Mouse (Mus musculus): Measurements from ENCODE around the gene Ssb. TPM values are rescaled to one million over a fixed set of nuclear protein-coding genes. Genes with fewer than 3 reads are reported as not detected.

The Ssb gene
- polyA plus RNA-seq, 2 experiments: 173 to 291 TPM

DNA sequence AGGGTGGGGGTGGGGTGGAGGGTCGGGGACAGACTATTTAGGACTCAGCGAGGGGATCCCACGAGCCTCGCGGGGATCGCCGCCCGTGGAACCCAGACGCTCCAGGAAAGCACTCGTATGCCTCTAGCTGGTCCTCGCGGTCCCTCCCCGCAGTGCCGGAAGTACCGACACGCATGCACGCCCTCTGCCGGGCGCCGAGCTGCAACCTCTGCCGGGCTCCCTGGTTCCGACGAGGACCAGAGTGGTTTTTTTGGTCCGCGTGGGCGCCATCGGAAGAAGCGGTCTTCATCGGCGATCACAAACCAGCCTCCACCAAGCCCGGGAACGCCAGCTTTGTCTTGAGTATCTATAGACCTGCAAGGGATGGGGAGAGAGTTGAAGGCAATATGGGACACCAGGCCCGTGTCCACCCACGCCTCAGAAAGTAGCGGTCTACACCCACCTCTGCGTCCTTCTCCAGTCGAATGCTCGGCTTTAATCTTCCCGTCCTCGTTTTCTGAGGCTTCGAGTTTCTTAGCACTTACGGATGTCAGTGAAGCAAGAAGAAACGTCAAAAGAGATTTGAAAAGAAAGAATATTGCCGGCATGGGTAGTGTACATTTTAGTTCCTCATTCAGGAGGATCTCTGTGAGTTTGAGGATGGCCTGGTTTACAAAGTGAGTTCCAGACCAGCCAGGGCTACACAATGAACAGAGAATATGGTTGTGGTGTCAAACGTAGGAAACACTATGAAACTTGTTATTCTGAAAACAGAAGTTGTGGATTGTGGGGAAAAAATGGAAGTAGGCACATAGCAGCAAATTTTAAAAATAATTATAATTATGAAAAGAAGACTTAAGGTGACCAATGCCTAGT lies 24.3 kb downstream of the Ssb start, which contains the start of gene Mettl5:
TSS of gene Mettl5 (minus strand) at position 165 of the 855 bp plus-strand sequence.
- WGBS: 1% methylated on average over 44 of the region's 45 CpGs
- peak; percentile 80 for DNase-seq (ENCODE audit: low spot score)

DNA sequence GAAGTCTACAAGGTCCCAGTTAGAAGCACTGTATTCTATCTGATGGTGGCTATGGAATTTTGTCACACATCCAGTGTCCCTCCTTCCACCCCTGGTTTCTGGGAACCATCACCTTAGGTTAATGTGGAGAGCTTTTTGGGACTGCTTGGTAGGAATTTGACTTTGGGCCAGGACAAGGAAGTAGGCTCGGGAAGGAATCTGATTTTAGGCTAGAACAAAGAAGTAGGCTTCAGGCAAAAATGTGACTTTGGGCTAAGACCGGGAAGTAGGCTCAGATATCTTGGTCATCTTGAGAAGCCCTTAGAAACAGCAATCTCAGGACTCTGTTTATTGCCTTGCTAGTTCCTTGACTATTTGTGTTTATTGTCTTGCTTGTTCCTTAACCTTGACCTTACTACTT lies 27.6 kb downstream of the Ssb start:
- H3K27ac ChIP-seq (replicated peaks; ENCODE audit: low read depth, low read length): no peak overlapping the region
- no peak overlapping the region for H3K9ac ChIP-seq (ENCODE audit: low read depth, low read length, severe bottlenecking)
- H3K36me3 ChIP-seq (ENCODE audit: control insufficient read depth, insufficient read depth, low read length): no peaks in the 10 kb centered on the region
- no peaks in the 10 kb centered on the region for H3K27me3 ChIP-seq (ENCODE audit: control insufficient read depth, insufficient read depth, low read length)
- no peaks in the 10 kb centered on the region for H3K9me3 ChIP-seq (ENCODE audit: control insufficient read depth, low read length)
- H3K4me1 ChIP-seq (ENCODE audit: control insufficient read depth, insufficient read depth, low read length): peaks cover 4% of the 10 kb centered on the region
- ATAC-seq (ENCODE audit: low FRiP score, low read depth): no peak
- H3K4me2 ChIP-seq (replicated peaks; ENCODE audit: low read depth, low read length, severe bottlenecking): no peak overlapping the region
- no peak for TF ChIP-seq POLR2A (IDR thresholded peaks at IDR 0.05; ENCODE audit: borderline replicate concordance, extremely low read depth, insufficient read depth, insufficient read length)
- DNase-seq (ENCODE audit: low spot score): no peak
- WGBS: 65% methylated on average over 2 of the region's 2 CpGs
- H3K4me3 ChIP-seq (replicated peaks; ENCODE audit: low read length): no peak overlapping the region

More for the DNA sequence above, 24.3 kb downstream of the Ssb start, which contains the start of gene Mettl5:
- TF ChIP-seq POLR2A (IDR thresholded peaks at IDR 0.05; ENCODE audit: borderline replicate concordance, extremely low read depth, insufficient read depth, insufficient read length): peak; percentile 69; the same call in 1 of the 2 replicates
- Histone ChIP-seq H3K9ac (ENCODE audit: low read depth, low read length, severe bottlenecking) (peak within 1 kb of the TSS; percentile 73), H3K9me3 (ENCODE audit: control insufficient read depth, low read length) (no peaks in the 10 kb centered on the region), H3K4me1 (ENCODE audit: control insufficient read depth, insufficient read depth, low read length) (peaks cover 4% of the 10 kb centered on the region), H3K36me3 (ENCODE audit: control insufficient read depth, insufficient read depth, low read length) (no peaks in the 10 kb centered on the region), H3K27ac (replicated peaks; ENCODE audit: low read depth, low read length) (peak within 1 kb of the TSS; percentile 56), H3K4me3 (replicated peaks; ENCODE audit: low read length) (peak within 1 kb of the TSS; percentile 49), H3K27me3 (ENCODE audit: control insufficient read depth, insufficient read depth, low read length) (no peaks in the 10 kb centered on the region), H3K4me2 (replicated peaks; ENCODE audit: low read depth, low read length, severe bottlenecking) (peak within 1 kb of the TSS; percentile 70)
- peak; percentile 97 for ATAC-seq (ENCODE audit: low FRiP score, low read depth)

DNA sequence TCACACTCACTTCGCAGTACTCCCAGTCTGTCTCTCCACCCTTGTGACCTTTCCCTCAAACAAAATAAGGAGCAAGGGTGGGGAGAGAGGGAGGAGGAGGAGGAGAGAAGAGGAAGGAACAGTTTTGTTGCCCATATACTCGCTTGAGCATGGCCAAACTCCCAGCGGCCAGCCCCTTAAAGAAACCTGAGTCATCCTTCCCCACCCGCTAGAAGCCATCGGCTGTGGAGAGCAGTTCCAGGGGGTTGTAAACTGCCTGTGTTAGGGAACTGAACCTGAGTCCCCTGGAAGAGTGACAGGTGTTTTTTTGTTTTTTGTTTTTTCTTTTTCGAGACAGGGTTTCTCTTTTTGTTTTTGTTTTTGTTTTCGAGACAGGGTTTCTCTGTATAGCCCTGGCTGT lies 29.5 kb downstream of the Ssb start:
- ATAC-seq (ENCODE audit: low FRiP score, low read depth) (no peak), DNase-seq (ENCODE audit: low spot score) (no peak)
- no peak for TF ChIP-seq POLR2A (IDR thresholded peaks at IDR 0.05; ENCODE audit: borderline replicate concordance, extremely low read depth, insufficient read depth, insufficient read length)
- no peak overlapping the region for H3K9ac ChIP-seq (ENCODE audit: low read depth, low read length, severe bottlenecking)
- no peak overlapping the region for H3K4me3 ChIP-seq (replicated peaks; ENCODE audit: low read length)
- H3K36me3 ChIP-seq (ENCODE audit: control insufficient read depth, insufficient read depth, low read length): no peaks in the 10 kb centered on the region
- no peaks in the 10 kb centered on the region for H3K4me1 ChIP-seq (ENCODE audit: control insufficient read depth, insufficient read depth, low read length)
- no peaks in the 10 kb centered on the region for H3K27me3 ChIP-seq (ENCODE audit: control insufficient read depth, insufficient read depth, low read length)
- no peak overlapping the region for H3K4me2 ChIP-seq (replicated peaks; ENCODE audit: low read depth, low read length, severe bottlenecking)
- WGBS: 54% methylated on average over 7 of the region's 7 CpGs
- no peak overlapping the region for H3K27ac ChIP-seq (replicated peaks; ENCODE audit: low read depth, low read length)
- no peaks in the 10 kb centered on the region for H3K9me3 ChIP-seq (ENCODE audit: control insufficient read depth, low read length)

DNA sequence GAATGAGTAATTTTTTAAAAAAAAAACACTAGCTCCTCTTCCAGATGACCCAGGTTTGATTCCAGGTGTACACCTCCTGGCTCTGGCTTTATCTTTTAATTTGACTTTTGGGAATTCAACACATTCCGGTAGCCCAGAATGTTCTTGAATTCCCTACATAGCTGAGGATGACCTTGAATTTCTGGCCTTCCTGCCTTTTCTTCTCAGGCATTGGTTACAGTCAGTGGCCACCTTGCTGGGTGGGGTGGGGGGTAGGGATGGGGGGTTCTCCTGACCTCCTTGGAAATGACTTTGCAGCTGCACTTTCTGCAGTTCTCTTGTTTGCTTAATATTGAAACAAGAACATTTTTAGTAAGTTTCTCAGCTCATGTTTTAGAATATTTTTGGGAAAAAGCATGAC lies 31.8 kb downstream of the Ssb start:
- no peak overlapping the region for H3K27ac ChIP-seq (replicated peaks; ENCODE audit: low read depth, low read length)
- no peaks in the 10 kb centered on the region for H3K27me3 ChIP-seq (ENCODE audit: control insufficient read depth, insufficient read depth, low read length)
- H3K4me1 ChIP-seq (ENCODE audit: control insufficient read depth, insufficient read depth, low read length): no peaks in the 10 kb centered on the region
- H3K9ac ChIP-seq (ENCODE audit: low read depth, low read length, severe bottlenecking): no peak overlapping the region
- H3K9me3 ChIP-seq (ENCODE audit: control insufficient read depth, low read length): no peaks in the 10 kb centered on the region
- H3K4me2 ChIP-seq (replicated peaks; ENCODE audit: low read depth, low read length, severe bottlenecking): no peak overlapping the region
- H3K36me3 ChIP-seq (ENCODE audit: control insufficient read depth, insufficient read depth, low read length): no peaks in the 10 kb centered on the region
- WGBS: 75% methylated on average over 1 of the region's 1 CpGs
- no peak for DNase-seq (ENCODE audit: low spot score)
- no peak for TF ChIP-seq POLR2A (IDR thresholded peaks at IDR 0.05; ENCODE audit: borderline replicate concordance, extremely low read depth, insufficient read depth, insufficient read length)
- no peak overlapping the region for H3K4me3 ChIP-seq (replicated peaks; ENCODE audit: low read length)
- ATAC-seq (ENCODE audit: low FRiP score, low read depth): no peak

DNA sequence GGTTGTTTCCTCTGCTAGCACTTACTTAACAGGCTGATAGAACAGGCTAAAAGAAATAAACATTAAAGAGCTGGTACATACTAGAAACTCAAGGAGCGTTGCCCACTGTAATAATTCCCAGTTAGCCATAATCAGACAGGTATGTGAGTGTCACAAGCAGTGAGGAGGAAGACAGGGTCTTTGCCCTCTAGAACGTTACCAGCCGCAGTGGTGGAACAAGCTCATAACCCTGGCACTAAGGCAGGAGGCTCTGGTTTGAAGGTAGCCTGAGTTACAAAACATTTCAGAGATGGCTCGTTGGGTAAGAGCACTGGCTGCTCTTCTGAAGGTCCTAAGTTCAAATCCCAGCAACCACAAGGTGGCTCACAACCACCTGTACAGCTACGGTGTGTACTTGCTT lies 32.5 kb downstream of the Ssb start:
- 82% methylated on average over 5 of the region's 5 CpGs for WGBS
- no peaks in the 10 kb centered on the region for H3K36me3 ChIP-seq (ENCODE audit: control insufficient read depth, insufficient read depth, low read length)
- no peak overlapping the region for H3K9ac ChIP-seq (ENCODE audit: low read depth, low read length, severe bottlenecking)
- H3K9me3 ChIP-seq (ENCODE audit: control insufficient read depth, low read length): no peaks in the 10 kb centered on the region
- ATAC-seq (ENCODE audit: low FRiP score, low read depth) (no peak), DNase-seq (ENCODE audit: low spot score) (no peak)
- H3K27me3 ChIP-seq (ENCODE audit: control insufficient read depth, insufficient read depth, low read length): no peaks in the 10 kb centered on the region
- H3K4me3 ChIP-seq (replicated peaks; ENCODE audit: low read length): no peak overlapping the region
- no peak for TF ChIP-seq POLR2A (IDR thresholded peaks at IDR 0.05; ENCODE audit: borderline replicate concordance, extremely low read depth, insufficient read depth, insufficient read length)
- H3K4me2 ChIP-seq (replicated peaks; ENCODE audit: low read depth, low read length, severe bottlenecking): no peak overlapping the region
- H3K4me1 ChIP-seq (ENCODE audit: control insufficient read depth, insufficient read depth, low read length): peaks cover 5% of the 10 kb centered on the region
- H3K27ac ChIP-seq (replicated peaks; ENCODE audit: low read depth, low read length): no peak overlapping the region

All from limb, embryonic 14.5 days (tissue).